1 mouse cellular context compared by ENCODE assay signal in genomic region chr2:167740516-167741189, GRCm38 (mm10).
TF ChIP-seq lines count a peak whose summit lies in the region.

No protein-coding gene starts in this region.

TF ChIP-seq in MEL, 35 proteins besides CTCF, POLR2A, EP300 and RAD21 (continued from another document):
- TF ChIP-seq ETS1 (IDR thresholded peaks at IDR 0.05; ENCODE audit: low read depth, low read length) = no peak
- TF ChIP-seq TBP (IDR thresholded peaks at IDR 0.05; ENCODE audit: low read depth, low read length) = no peak
- no peak for TF ChIP-seq MAX (IDR thresholded peaks at IDR 0.05; ENCODE audit: low read length)
- TF ChIP-seq MAFK (IDR thresholded peaks at IDR 0.05; ENCODE audit: borderline replicate concordance, low read depth, low read length) = no peak
- no peak for TF ChIP-seq ZNF384 (IDR thresholded peaks at IDR 0.05; ENCODE audit: low read depth, low read length)
- TF ChIP-seq MAZ (IDR thresholded peaks at IDR 0.05; ENCODE audit: low read depth, low read length) = no peak
- no peak for TF ChIP-seq ELF1 (IDR thresholded peaks at IDR 0.05; ENCODE audit: low read depth, low read length)
- TF ChIP-seq BHLHE40 (IDR thresholded peaks at IDR 0.05; ENCODE audit: borderline replicate concordance, low read depth, low read length) = no peak
- no peak for TF ChIP-seq SMC3 (IDR thresholded peaks at IDR 0.05; ENCODE audit: low read depth, low read length)
TF ChIP-seq in MEL: peak in this region for 0.
